ENCODE assay signal across 15 mouse cellular contexts in the genomic region with DNA sequence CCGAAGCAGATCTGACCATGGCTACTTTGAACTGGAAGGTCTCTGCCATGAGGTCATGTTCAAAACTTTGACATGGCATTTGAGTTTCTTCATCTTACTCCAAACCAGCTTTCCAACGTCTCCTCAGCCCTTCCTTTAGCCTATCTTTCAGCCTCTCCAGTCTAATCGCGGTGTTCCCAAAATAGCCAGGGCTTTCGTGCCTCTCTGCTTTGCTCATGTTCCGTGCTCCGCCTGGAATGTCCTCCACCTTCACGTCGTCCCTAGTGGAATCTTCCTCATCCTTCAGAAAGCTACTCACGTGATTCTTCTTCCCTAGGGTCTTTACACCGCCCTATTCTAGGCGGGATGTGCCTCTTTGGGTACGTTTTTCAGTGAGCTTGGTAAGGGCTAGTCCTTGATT. TPM values are rescaled to one million over a fixed set of nuclear protein-coding genes. Genes with fewer than 3 reads are reported as not detected.
"Had no signal": no experiment of that assay in that cellular context is flagged by ENCODE, and none has a peak within 500 bp of the region (broad histone marks: within the 10 kb centered on the region; RNA-seq: fewer than 3 reads in every experiment).

No protein-coding gene starts in this region.

- H3K4me3 ChIP-seq: limb, embryonic 15.5 days; liver, embryonic 13.5 days; midbrain, embryonic 12.5 days had no signal

- H3K9me3 ChIP-seq: limb, embryonic 15.5 days; liver, embryonic 13.5 days; midbrain, embryonic 12.5 days had no signal

- H3K9ac ChIP-seq: limb, embryonic 15.5 days; liver, embryonic 13.5 days; liver, postnatal 0 days; midbrain, embryonic 12.5 days had no signal

- H3K36me3 ChIP-seq: limb, embryonic 15.5 days; liver, embryonic 13.5 days; midbrain, embryonic 12.5 days had no signal

- H3K27ac ChIP-seq: limb, embryonic 15.5 days; liver, embryonic 13.5 days; midbrain, embryonic 12.5 days had no signal

- H3K4me2 ChIP-seq: limb, embryonic 15.5 days; liver, embryonic 13.5 days; midbrain, embryonic 12.5 days had no signal

- DNase-seq: kidney, postnatal 25 days; layer of hippocampus, adult 9-11 months; layer of hippocampus, postnatal 36 days; liver, embryonic 13.5 days; liver, postnatal 0 days; right cerebral cortex, postnatal 4 days; spleen, adult 18-20 months; thymus, adult 18-20 months; thymus, postnatal 14 days had no signal

- ATAC-seq: liver, postnatal 0 days had no signal

- H3K27me3 ChIP-seq: limb, embryonic 15.5 days; liver, embryonic 13.5 days had no signal

- H3K4me1 ChIP-seq: limb, embryonic 15.5 days; midbrain, embryonic 12.5 days had no signal

RNA-seq across cellular contexts. Expression of a gene that starts 5.7 kb away (rescaled TPM):
- total RNA-seq: layer of hippocampus, adult 18-20 months; layer of hippocampus, postnatal 36 days; left cerebral cortex, postnatal 25 days; midbrain, postnatal 0 days; neutrophil, adult 5-6 weeks had no signal
